Mouse (Mus musculus) hindlimb bud, embryonic 11.5 days (tissue): ENCODE results near the gene Rnd1.

Source experiments
- DNase-seq: peaks from one replicate; pipeline ENCODE4 v3.0.0-alpha.2; 2012; ENCODE audit warnings: low read depth, low spot score; ENCODE audit errors: extremely low spot score

Rnd1 gene

DNA sequence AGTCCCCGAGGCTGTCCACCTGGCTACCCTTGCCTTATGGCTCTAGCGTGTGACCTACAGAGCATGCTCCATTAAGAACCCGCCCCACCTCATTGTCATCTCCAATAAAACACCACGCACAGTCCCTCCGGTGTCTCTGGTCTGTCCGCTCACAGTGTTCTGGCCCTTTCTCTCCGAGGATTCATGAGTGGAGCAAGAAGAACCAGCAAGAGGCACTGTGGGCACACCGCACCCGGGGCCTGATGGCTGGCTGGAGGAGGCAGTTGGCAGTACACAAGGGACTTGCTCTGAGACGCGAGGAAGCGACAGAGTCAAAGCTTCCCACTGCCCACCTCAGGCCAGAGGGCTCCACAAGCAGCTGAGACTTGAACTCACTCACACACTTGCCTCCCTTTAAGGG lies 32.9 kb downstream of the Rnd1 start:
- DNase-seq, result no peak

DNA sequence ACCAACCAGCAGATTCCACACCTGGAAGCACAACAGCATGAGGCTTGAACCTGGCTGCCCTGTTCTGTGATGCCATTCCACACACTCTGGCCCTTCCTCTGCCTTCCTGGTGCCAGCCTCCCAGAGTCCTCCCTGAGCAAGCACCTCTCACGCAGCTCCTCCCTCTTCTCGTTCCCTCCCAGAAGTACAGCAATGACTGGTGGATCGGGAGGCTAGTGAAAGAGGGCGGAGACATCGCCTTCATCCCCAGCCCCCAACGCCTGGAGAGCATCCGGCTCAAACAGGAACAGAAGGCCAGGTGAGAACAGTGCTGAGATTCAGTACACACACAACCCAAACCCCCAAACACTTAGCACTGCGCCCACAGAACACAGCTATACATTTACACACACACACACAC lies 37.1 kb downstream of the Rnd1 start:
- DNase-seq, result no peak

DNA sequence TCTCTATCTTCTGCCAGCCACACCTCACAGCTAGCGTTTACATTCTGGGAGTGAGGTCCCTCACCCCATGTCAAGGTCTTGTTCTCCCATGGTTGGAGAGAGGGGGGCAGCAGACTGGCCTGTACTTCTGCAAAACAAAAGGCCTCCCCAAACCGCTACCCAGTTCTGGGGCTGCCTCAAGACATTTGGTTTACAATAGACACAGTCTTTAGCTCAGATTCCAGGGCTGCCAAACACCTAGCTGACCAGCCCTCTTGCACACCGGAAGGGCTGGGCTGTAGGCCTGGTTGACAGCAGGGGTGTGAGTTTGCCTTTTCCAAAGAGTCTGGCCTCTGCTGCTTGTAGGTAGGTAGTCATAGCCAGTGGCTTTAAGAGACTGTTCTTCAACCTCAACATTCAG lies 40.1 kb downstream of the Rnd1 start:
- no peak for DNase-seq

GRCm38 (mm10) chr15:98636517-98636916 lies 40.7 kb downstream of the Rnd1 start:
- no peak for DNase-seq

GRCm38 (mm10) chr15:98635291-98635841 lies 41.9 kb downstream of the Rnd1 start:
- no peak for DNase-seq

GRCm38 (mm10) chr15:98634541-98635081 lies 42.6 kb downstream of the Rnd1 start:
- DNase-seq, result no peak

GRCm38 (mm10) chr15:98633822-98634470 lies 43.3 kb downstream of the Rnd1 start:
- DNase-seq, result no peak

GRCm38 (mm10) chr15:98632921-98633320 lies 44.3 kb downstream of the Rnd1 start:
- no peak for DNase-seq

GRCm38 (mm10) chr15:98632107-98632744 lies 45.0 kb downstream of the Rnd1 start:
- no peak for DNase-seq

- DNase-seq, result peak; percentile 67
Measured at GRCm38 (mm10) chr15:98631493-98631892, 45.8 kb downstream of the Rnd1 start.

DNA sequence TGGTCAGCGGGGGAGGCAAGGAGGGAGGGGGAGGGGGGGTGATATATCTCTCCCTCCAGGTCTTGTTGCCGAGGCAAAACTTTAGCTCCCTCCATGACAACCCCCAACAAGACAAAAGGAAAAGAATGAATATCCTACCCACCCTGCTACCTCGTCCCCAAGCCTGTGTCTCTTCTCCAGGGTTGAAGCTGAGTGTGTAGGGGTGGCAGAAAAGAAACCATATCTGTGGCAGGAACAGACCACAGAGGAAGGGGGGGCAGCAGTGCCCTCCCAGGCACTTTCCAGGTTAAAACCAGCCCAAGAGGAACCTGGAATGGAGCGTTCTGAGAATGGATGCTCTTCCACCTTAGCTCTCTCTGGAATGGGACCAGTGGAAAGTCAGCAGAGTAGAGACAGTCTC lies 46.7 kb downstream of the Rnd1 start, which contains the start of gene Cacnb3:
TSS of gene Cacnb3 (plus strand) at position 301 of the 400 bp plus-strand sequence.
- DNase-seq, result no peak

DNA sequence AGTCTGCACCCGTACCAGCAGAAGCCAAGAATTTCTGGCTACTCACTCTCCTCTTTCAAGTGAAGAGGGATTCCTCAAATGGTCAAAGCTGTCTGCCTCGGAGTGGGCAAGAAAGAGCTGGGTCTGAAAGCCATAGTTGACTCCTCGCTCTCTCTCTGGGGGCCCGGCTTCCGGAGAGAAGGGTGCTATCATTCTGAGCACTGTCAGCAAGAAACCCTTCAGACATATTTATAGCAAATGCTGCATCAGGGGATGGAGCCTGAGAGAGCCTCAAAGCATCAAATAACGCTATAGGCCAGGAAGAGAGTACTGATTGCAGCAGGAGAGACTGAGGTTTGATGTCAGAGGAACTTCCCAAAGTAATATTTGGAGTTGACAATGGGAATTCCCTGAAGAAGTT lies 47.8 kb downstream of the Rnd1 start:
- DNase-seq, result no peak

DNA sequence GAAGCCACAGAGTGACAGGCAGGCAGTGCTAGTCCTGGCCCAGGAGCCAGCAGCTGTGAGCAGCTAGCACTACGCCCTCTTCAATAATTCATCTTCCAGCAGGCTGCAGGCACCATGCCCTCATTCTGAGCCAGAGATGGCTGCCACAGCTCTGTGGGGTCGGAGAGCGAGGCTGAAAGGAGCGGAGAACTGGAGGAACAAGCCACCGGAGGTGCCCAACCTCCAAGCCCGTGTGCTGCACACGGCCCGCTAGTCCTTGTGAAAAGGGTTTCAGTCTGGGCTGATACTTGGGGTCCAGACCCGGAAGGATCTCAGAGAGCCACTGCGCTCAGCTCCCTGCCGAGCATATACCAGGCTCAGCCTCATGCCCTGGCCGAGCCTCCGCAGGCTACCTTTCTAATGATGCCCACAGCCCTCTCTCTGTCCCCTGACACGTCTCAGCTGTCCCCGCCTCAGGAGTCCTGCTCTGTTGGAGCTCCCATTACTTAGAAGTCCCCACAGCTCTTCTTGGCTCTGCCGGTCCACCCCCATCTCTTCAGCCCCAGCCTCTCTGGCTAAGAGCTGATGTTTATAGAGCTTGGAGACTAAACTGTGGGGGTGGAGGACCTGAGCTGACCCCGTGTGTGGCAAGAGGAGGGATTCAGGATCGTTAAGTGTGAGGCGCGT lies 48.5 kb downstream of the Rnd1 start:
- no peak for DNase-seq

DNA sequence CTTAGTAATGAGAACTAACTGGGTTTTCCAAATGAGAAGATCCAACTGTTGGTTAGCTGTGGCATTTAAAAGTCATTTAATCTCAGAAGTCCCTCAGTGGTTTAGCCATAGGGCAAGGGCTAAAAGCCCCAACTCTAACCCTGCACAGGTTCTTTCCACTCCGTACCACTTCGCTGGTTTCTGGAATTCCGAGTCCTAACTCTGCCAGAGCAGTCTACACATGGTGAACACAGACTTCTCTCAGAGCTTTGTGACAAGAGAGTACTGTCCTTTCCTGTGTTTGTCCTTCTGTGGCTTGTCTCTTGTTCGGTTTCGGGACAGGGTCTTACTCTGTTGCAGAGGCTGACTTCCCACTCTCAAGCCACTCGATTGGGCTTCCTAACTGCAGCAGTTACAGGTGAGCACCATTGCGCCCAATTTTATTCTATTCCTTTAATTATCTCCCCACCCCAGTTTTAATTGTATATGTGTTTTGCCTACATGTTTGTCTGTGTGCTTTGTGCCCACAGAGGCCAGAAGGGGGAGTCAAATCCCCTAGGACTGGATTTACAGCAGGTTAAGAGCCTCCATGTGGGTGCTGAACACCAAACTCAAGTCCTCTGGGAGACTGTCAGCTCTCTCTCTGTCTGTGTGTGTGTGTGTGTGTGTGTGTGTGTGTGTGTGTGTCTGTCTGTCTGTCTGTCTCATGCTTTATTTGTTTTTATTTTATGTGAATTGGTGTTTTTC lies 50.6 kb downstream of the Rnd1 start:
- DNase-seq, result no peak

DNA sequence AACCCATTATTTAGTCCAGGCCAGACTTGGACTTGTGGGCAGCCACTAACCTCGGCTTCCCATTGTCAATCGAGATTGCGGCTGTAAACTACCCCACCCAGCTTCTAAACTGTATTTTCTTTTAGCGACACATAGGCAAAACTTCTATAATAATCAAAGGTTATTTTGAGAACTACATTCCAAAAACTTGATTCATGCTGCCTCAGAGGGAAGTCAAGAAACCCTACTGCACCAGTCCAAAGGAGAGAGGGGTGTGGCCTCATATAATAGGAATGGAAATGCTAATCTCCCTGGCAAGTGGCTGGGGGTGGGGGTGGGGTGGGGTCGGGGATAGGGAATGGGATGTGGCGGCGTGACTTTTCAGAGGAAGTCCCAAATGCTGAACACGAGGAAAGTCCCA lies 51.2 kb downstream of the Rnd1 start:
- no peak for DNase-seq

- no peak for DNase-seq
Measured at GRCm38 (mm10) chr15:98623361-98623821, 53.9 kb downstream of the Rnd1 start.

- DNase-seq, result no peak
Measured at GRCm38 (mm10) chr15:98622721-98623120, 54.5 kb downstream of the Rnd1 start.

GRCm38 (mm10) chr15:98622199-98622598 lies 55.1 kb downstream of the Rnd1 start:
- DNase-seq, result no peak

- peak; percentile 93 for DNase-seq
Measured at GRCm38 (mm10) chr15:98617176-98617537, 60.1 kb downstream of the Rnd1 start.

GRCm38 (mm10) chr15:98616362-98617175 lies 60.7 kb downstream of the Rnd1 start:
- DNase-seq, result no peak
